Mouse (Mus musculus): ENCODE results near the gene Nudt12.

Gene Nudt12

GRCm38 (mm10) chr17:59013091-59013459, at the start of gene Nudt12:
Gene Nudt12, minus strand, starts transcription at chr17:59013372.
- peak; percentile 57 for DNase-seq (ENCODE audit: low read depth, low spot score)

- no peak for DNase-seq (ENCODE audit: low read depth, low spot score)
Measured at GRCm38 (mm10) chr17:59053306-59053705, 40.1 kb upstream of the Nudt12 start.

- DNase-seq (ENCODE audit: low read depth, low spot score): no peak
Measured at GRCm38 (mm10) chr17:59039754-59040153, 26.6 kb upstream of the Nudt12 start.

- DNase-seq (ENCODE audit: low read depth, low spot score): no peak
Measured at GRCm38 (mm10) chr17:59033445-59033844, 20.3 kb upstream of the Nudt12 start.

GRCm38 (mm10) chr17:59026336-59026735, 13.2 kb upstream of the Nudt12 start:
- DNase-seq (ENCODE audit: low read depth, low spot score): no peak

GRCm38 (mm10) chr17:59024502-59024901, 11.3 kb upstream of the Nudt12 start:
- DNase-seq (ENCODE audit: low read depth, low spot score): no peak

GRCm38 (mm10) chr17:59023971-59024370, 10.8 kb upstream of the Nudt12 start:
- no peak for DNase-seq (ENCODE audit: low read depth, low spot score)

- no peak for DNase-seq (ENCODE audit: low read depth, low spot score)
Measured at GRCm38 (mm10) chr17:59018666-59019065, 5.5 kb upstream of the Nudt12 start.

- DNase-seq (ENCODE audit: low read depth, low spot score): peak; percentile 5
Measured at GRCm38 (mm10) chr17:59012421-59013090, 616 bp downstream of the Nudt12 start.

GRCm38 (mm10) chr17:59011546-59012307, 1.4 kb downstream of the Nudt12 start:
- DNase-seq (ENCODE audit: low read depth, low spot score): no peak

- DNase-seq (ENCODE audit: low read depth, low spot score): no peak
Measured at GRCm38 (mm10) chr17:58991275-58991674, 21.9 kb downstream of the Nudt12 start, which contains the start of gene Pdzph1. Gene Pdzph1, minus strand, starts transcription at chr17:58991375.

GRCm38 (mm10) chr17:58973237-58973636, 39.9 kb downstream of the Nudt12 start:
- DNase-seq (ENCODE audit: low read depth, low spot score): no peak

GRCm38 (mm10) chr17:58959905-58960304, 53.3 kb downstream of the Nudt12 start:
- DNase-seq (ENCODE audit: low read depth, low spot score): no peak

GRCm38 (mm10) chr17:58957055-58957454, 56.1 kb downstream of the Nudt12 start:
- DNase-seq (ENCODE audit: low read depth, low spot score): no peak

Data from skeletal muscle tissue, adult 2 months (tissue).